Mouse (Mus musculus) forebrain, embryonic 10.5 days (tissue): ENCODE measurements around the gene Gp6. TPM values are rescaled to one million over a fixed set of nuclear protein-coding genes. Genes with fewer than 3 reads are reported as not detected.
A peak's percentile ranks its signal among the peaks of the same experiment; 100 is the strongest.
"Not testable (repeated sequence)": the region's sequence is repeated elsewhere in the genome, so short reads cannot be mapped to it uniquely, and the experiment has no call there.

Experiments used
- DNase-seq: peaks from one replicate; pipeline ENCODE4 v3.0.0-alpha.2; 2017; ENCODE audit warnings: low spot score; ENCODE audit errors: extremely low spot score
- H3K27ac ChIP-seq: fragments of 300-500 bp; sonication (generic); 2 replicates; pipeline ENCODE4 v1.5.1; 2016; ENCODE audit warnings: mild to moderate bottlenecking
- H3K27me3 ChIP-seq: fragments of 300-500 bp; sonication (generic); 2 replicates; pipeline ENCODE4 v1.6.1; 2016; ENCODE audit warnings: mild to moderate bottlenecking; ENCODE audit not compliant: poor library complexity, severe bottlenecking
- H3K36me3 ChIP-seq: fragments of 300-500 bp; sonication (generic); replicated peaks from 2 replicates; pipeline ENCODE4 v1.6.1; 2016; ENCODE audit warnings: mild to moderate bottlenecking, moderate library complexity
- H3K4me1 ChIP-seq: fragments of 300-500 bp; sonication (generic); 2 replicates; pipeline ENCODE4 v1.6.1; 2016
- H3K4me3 ChIP-seq: fragments of 300-500 bp; sonication (generic); 2 replicates; pipeline ENCODE4 v1.5.1; 2016; ENCODE audit warnings: mild to moderate bottlenecking, moderate library complexity
- H3K9me3 ChIP-seq: fragments of 300-500 bp; sonication (generic); 2 replicates; pipeline ENCODE4 v1.6.1; 2016; ENCODE audit warnings: mild to moderate bottlenecking, moderate library complexity
- WGBS: fragments of 180-500 bp; shearing (Covaris S2); methylation state at CpG from one replicate; pipeline ENCODE4 v1.1.7; 2016; 5-methylcytosine and 5-hydroxymethylcytosine counted together
- polyA plus RNA-seq: library from polyadenylated mRNA; unstranded; fragments of >200 nt; fragmentation: Nextera tagmentation; extraction: Ambion mirVana; gene quantifications from 2 replicates; pipeline ENCODE4 v1.2.1, GENCODE M21; 2016

Gp6 gene
- polyA plus RNA-seq: 0.51 and 0.65 TPM in 2 replicates

GRCm38 (mm10) chr7:4397730-4398129 lies at the start of gene Gp6:
TSS of gene Gp6 (minus strand) at chr7:4397744.
- Histone ChIP-seq H3K4me1 (no peaks in the 10 kb centered on the region), H3K27ac (no peak within 1 kb of the TSS), H3K27me3 (no peaks in the 10 kb centered on the region), H3K4me3 (no peak within 1 kb of the TSS), H3K9me3 (peaks cover 7% of the 10 kb centered on the region), H3K36me3 (no peaks in the 10 kb centered on the region)
- no peak for DNase-seq
- WGBS: 78% methylated on average over 1 of the region's 1 CpGs

GRCm38 (mm10) chr7:4447138-4447537 lies 49.6 kb upstream of the Gp6 start:
- H3K4me3 ChIP-seq: no peak overlapping the region
- no peak for DNase-seq
- H3K27me3 ChIP-seq: no peaks in the 10 kb centered on the region
- WGBS: 0% methylated on average over 1 of the region's 1 CpGs
- no peaks in the 10 kb centered on the region for H3K9me3 ChIP-seq
- H3K4me1 ChIP-seq: peaks cover 19% of the 10 kb centered on the region
- peaks cover 22% of the 10 kb centered on the region for H3K36me3 ChIP-seq
- no peak overlapping the region for H3K27ac ChIP-seq

GRCm38 (mm10) chr7:4445216-4445791 lies 47.8 kb upstream of the Gp6 start, which contains the start of gene Rdh13:
TSS of gene Rdh13 (minus strand) at chr7:4445649.
- H3K4me3 ChIP-seq: peak within 1 kb of the TSS; percentile 80
- H3K27me3 ChIP-seq: no peaks in the 10 kb centered on the region
- H3K4me1 ChIP-seq: peaks cover 19% of the 10 kb centered on the region
- H3K27ac ChIP-seq: peak within 1 kb of the TSS; percentile 89
- WGBS: under 1% methylated on average over 35 of the region's 35 CpGs
- H3K9me3 ChIP-seq: no peaks in the 10 kb centered on the region
- peaks cover 40% of the 10 kb centered on the region for H3K36me3 ChIP-seq
- DNase-seq: peak; percentile 89

GRCm38 (mm10) chr7:4440549-4440948 lies 43.0 kb upstream of the Gp6 start:
- DNase-seq: no peak
- Histone ChIP-seq H3K9me3 (no peaks in the 10 kb centered on the region), H3K27ac (no peak overlapping the region), H3K36me3 (peaks cover 84% of the 10 kb centered on the region), H3K4me1 (peaks cover 9% of the 10 kb centered on the region), H3K4me3 (no peak overlapping the region), H3K27me3 (no peaks in the 10 kb centered on the region)
- 93% methylated on average over 10 of the region's 10 CpGs for WGBS

GRCm38 (mm10) chr7:4437721-4438120 lies 40.2 kb upstream of the Gp6 start:
- WGBS: 88% methylated on average over 2 of the region's 2 CpGs
- no peak overlapping the region for H3K4me3 ChIP-seq
- H3K36me3 ChIP-seq: peaks cover 96% of the 10 kb centered on the region
- no peaks in the 10 kb centered on the region for H3K27me3 ChIP-seq
- H3K27ac ChIP-seq: no peak overlapping the region
- DNase-seq: no peak
- H3K4me1 ChIP-seq: no peaks in the 10 kb centered on the region
- no peaks in the 10 kb centered on the region for H3K9me3 ChIP-seq

- H3K4me1 ChIP-seq: no peaks in the 10 kb centered on the region
- H3K27me3 ChIP-seq: no peaks in the 10 kb centered on the region
- H3K9me3 ChIP-seq: peaks cover 3% of the 10 kb centered on the region; the same call in 1 of the 2 replicates
- peak; percentile 10 for DNase-seq
- H3K27ac ChIP-seq: no peak overlapping the region
- no peak overlapping the region for H3K4me3 ChIP-seq
- H3K36me3 ChIP-seq: peaks cover 96% of the 10 kb centered on the region
- 92% methylated on average over 8 of the region's 8 CpGs for WGBS
Measured at GRCm38 (mm10) chr7:4432026-4432425, 34.5 kb upstream of the Gp6 start.

GRCm38 (mm10) chr7:4431548-4431947 lies 34.0 kb upstream of the Gp6 start:
- no peaks in the 10 kb centered on the region for H3K4me1 ChIP-seq
- H3K27ac ChIP-seq: no peak overlapping the region
- peaks cover 94% of the 10 kb centered on the region for H3K36me3 ChIP-seq
- H3K27me3 ChIP-seq: no peaks in the 10 kb centered on the region
- whole genome bisulfite sequencing: 80% methylated on average over 6 of the region's 6 CpGs
- peaks cover 3% of the 10 kb centered on the region; the same call in 1 of the 2 replicates for H3K9me3 ChIP-seq
- DNase-seq: peak; percentile 74
- H3K4me3 ChIP-seq: no peak overlapping the region

- DNase-seq: peak; percentile 7
- Histone ChIP-seq H3K36me3 (peaks cover 94% of the 10 kb centered on the region), H3K27ac (no peak overlapping the region), H3K27me3 (no peaks in the 10 kb centered on the region), H3K4me1 (no peaks in the 10 kb centered on the region), H3K9me3 (peaks cover 3% of the 10 kb centered on the region; the same call in 1 of the 2 replicates), H3K4me3 (no peak overlapping the region)
- WGBS: 94% methylated on average over 9 of the region's 9 CpGs
Measured at GRCm38 (mm10) chr7:4430246-4430844, 32.8 kb upstream of the Gp6 start.

GRCm38 (mm10) chr7:4427161-4427912 lies 29.8 kb upstream of the Gp6 start:
- DNase-seq: peak; percentile 75
- Histone ChIP-seq H3K27ac (no peak overlapping the region), H3K36me3 (peaks cover 83% of the 10 kb centered on the region), H3K9me3 (peaks cover 3% of the 10 kb centered on the region; the same call in 1 of the 2 replicates), H3K4me3 (no peak overlapping the region), H3K4me1 (no peaks in the 10 kb centered on the region), H3K27me3 (no peaks in the 10 kb centered on the region)
- WGBS: 76% methylated on average over 7 of the region's 7 CpGs

GRCm38 (mm10) chr7:4420230-4420629 lies 22.7 kb upstream of the Gp6 start:
- H3K4me1 ChIP-seq: no peaks in the 10 kb centered on the region
- H3K36me3 ChIP-seq: peaks cover 18% of the 10 kb centered on the region
- no peaks in the 10 kb centered on the region for H3K9me3 ChIP-seq
- no peak overlapping the region for H3K27ac ChIP-seq
- 74% methylated on average over 4 of the region's 4 CpGs for WGBS
- H3K4me3 ChIP-seq: no peak overlapping the region
- H3K27me3 ChIP-seq: no peaks in the 10 kb centered on the region
- DNase-seq: no peak

- H3K27me3 ChIP-seq: no peaks in the 10 kb centered on the region
- no peak for DNase-seq
- H3K27ac ChIP-seq: no peak overlapping the region
- no peak overlapping the region for H3K4me3 ChIP-seq
- H3K9me3 ChIP-seq: no peaks in the 10 kb centered on the region
- peaks cover 13% of the 10 kb centered on the region for H3K36me3 ChIP-seq
- H3K4me1 ChIP-seq: no peaks in the 10 kb centered on the region
- 85% methylated on average over 6 of the region's 6 CpGs for WGBS
Measured at GRCm38 (mm10) chr7:4419681-4420080, 22.1 kb upstream of the Gp6 start.

- H3K27me3 ChIP-seq, H3K4me3 ChIP-seq, H3K27ac ChIP-seq, H3K36me3 ChIP-seq, H3K4me1 ChIP-seq, DNase-seq: not testable (repeated sequence)
- 97% methylated on average over 15 of the region's 15 CpGs for WGBS
- peaks cover 16% of the 10 kb centered on the region; the same call in 1 of the 2 replicates for H3K9me3 ChIP-seq
Measured at GRCm38 (mm10) chr7:4412406-4412805, 14.9 kb upstream of the Gp6 start.

GRCm38 (mm10) chr7:4373521-4373920 lies 24.0 kb downstream of the Gp6 start:
- H3K27ac ChIP-seq: no peak overlapping the region
- H3K9me3 ChIP-seq: peaks cover 9% of the 10 kb centered on the region
- no peaks in the 10 kb centered on the region for H3K36me3 ChIP-seq
- no peak for DNase-seq
- WGBS: 83% methylated on average over 7 of the region's 7 CpGs
- no peak overlapping the region for H3K4me3 ChIP-seq
- no peaks in the 10 kb centered on the region for H3K4me1 ChIP-seq
- no peaks in the 10 kb centered on the region for H3K27me3 ChIP-seq
